Mouse (Mus musculus) left cerebral cortex, postnatal 4 days (tissue): ENCODE data around the gene Itfg2. TPM values are rescaled to one million over a fixed set of nuclear protein-coding genes. Genes with fewer than 3 reads are reported as not detected.
A peak's percentile ranks its signal among the peaks of the same experiment; 100 is the strongest.
"Not testable (repeated sequence)": the region's sequence is repeated elsewhere in the genome, so short reads cannot be mapped to it uniquely, and the experiment has no call there.

Experiments used
- DNase-seq: peaks from one replicate; pipeline ENCODE4 v3.0.0-alpha.2; 2022
- intact Hi-C: fragments of 180-260 bp; cut with DNase I; formaldehyde crosslinking; loops from one replicate; pipeline ENCODE4 v1.15.1; 2025
- total RNA-seq, 2 experiments: library from RNA; stranded (reverse); gene quantifications; 2 replicates each; pipeline ENCODE4 v1.2.3; 2021

The Itfg2 gene
- total RNA-seq, 2 experiments from 2014 or later, result 38.7 to 42.7 TPM

GRCm38 (mm10) chr6:128390683-128391082, 34.0 kb downstream of the Itfg2 start:
- no peak for DNase-seq
- intact Hi-C loops, result no loop called here

- no peak for DNase-seq
Measured at GRCm38 (mm10) chr6:128389185-128389584, 35.5 kb downstream of the Itfg2 start.

DNA sequence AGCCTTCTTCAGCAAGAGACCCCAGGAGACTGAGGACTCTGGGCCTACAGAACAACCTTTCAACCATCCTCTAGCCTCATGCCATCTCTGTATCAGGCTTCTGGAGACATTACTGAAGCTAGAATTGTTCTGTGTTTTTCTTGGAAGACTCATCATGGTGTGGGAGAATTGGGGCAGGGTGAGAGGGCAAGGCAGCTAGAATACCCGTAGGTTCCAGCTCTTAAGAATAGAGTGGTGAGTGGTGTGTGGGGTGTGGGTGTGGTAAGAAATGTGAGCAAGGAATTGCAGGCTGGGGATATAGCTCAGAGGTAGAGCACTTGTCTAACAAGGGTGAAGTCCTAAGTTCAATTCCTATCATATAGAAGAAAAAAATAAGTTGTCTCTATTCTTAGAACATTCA, 39.7 kb downstream of the Itfg2 start:
- intact Hi-C loops, result no loop called here
- DNase-seq, result no peak

More at GRCm38 (mm10) chr6:128389185-128389584, 35.5 kb downstream of the Itfg2 start:
- intact Hi-C loops, result loop anchor here (2.0 kb wide), 1 partner anchor 24 kb away; no protein-coding TSS in a partner anchor

DNA sequence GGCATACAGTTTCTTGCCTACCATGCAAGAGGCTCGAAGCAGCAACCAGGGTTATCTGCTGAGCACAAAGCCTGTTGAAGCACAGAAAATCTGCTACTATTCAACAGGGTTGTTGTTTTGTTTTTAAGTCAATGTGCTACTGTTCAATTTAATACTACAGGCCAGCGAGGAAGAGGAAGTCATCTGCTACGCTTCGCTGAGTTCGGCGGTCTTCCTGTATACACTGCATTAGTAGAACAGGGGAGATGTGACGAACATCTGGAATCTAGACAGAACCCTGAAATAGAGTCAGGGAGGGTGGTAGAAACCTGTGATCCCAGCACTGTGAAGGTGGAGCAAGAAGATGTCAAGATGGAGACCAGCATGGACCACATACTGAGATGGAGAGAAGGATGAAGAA, 41.0 kb downstream of the Itfg2 start:
- no peak for DNase-seq
- intact Hi-C loops, result no loop called here

DNA sequence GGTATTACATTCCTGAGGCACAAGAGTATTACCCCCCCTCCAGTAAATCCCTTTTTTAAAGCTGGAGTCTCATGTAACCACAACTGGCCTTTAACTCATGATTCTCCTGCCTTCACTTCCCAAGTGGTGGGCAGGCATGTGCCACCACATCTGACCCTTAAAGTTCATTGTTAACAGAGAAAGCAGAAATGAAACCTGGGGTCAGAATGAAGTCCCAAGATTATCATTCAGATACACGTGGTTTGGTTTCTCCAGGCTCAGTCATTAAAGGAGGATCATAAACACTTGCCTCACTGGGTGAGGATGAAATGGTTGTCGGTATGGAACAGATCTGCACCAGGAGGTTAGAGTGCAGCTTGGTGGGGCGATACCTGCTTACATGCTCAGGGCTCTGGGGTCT, 43.5 kb downstream of the Itfg2 start:
- intact Hi-C loops, result no loop called here
- DNase-seq, result no peak

DNA sequence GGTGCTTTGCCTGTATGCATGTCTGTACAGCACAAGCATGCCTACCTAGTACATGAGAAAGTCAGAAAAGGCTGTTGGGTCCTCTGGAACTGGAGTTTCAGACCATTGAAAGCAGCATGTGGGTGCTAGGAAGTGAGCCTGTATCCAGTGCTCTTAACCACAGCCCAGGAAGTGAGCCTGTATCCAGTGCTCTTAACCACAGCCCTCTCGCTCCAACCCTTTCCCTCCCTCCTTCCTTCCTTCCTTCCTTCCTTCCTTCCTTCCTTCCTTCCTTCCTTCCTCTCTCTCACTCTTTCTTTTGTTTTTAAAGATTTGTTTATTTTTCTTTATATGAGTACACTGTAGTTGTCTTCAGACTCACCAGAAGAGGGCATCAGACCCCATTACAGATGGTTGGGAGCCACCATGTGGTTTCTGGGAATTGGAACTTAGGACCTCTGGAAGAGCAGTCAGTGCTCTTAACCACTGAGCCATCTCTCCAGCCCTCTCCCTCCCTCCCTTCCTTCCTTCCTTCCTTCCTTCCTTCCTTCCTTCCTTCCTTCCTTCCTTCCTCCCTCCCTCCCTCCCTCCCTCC, 44.0 kb downstream of the Itfg2 start:
- intact Hi-C loops, DNase-seq: not testable (repeated sequence)

GRCm38 (mm10) chr6:128379636-128380035, 45.1 kb downstream of the Itfg2 start:
- intact Hi-C loops, result no loop called here
- DNase-seq, result no peak

DNA sequence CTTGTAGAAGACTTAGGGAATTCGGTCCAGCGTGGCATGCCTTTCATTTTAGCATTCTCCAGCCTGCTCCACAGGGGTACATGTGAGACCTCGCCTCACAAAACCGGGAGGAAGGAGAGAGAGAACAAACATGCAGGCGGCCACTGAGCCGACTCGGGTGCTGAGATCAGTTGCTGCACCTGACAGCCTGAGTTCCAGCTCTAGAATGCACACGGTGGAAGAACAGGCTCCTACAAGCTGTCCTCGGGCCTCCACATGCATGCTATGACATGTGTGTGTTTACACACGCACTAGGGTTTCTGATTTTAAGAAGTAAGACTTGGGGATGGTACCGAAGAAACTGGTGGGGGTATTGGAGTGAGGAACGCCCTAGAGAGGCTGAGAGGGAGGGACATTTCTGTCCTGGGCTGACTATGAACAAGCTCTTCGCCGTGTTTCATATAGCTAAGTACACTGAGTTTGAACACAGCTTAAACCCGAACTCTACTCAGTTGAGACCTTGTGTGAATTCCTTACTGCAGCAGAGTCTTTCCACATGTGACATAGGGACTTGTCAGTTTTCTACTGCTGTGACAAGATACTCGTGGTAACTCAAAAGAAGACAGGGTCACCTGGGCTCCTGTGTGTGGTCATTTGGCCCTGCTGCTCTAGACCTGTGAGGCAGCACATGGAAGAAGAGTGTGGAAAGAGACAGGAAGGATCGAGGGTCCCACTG, 48.2 kb downstream of the Itfg2 start:
- DNase-seq, result no peak
- intact Hi-C loops, result no loop called here

DNA sequence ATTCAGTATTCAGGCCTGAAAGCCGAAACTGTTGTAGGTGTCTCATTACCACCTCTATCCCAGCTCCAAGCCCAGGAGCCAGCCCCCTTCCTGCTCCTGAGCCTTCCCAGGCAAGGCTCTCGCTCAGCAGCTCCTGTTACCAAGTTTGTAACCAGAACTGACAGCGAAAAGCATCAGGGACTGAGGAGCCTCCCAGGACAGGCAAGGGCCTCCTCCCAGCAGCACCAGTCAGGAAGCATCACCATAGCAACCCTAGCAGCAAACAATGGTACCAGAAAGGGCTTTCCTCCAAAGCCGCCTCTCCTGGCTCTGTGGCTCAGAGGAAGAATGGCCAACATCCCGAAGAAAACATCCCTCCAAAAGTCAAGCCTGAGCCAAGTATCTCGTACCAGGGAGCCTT, 49.5 kb downstream of the Itfg2 start, which contains the start of the genes Tex52 and Gm44596:
Gene Tex52, plus strand, starts transcription at position 265 of the 400 bp plus-strand sequence.
Gene Gm44596, plus strand, starts transcription at position 312 of the 400 bp plus-strand sequence.
- no peak for DNase-seq
- intact Hi-C loops, result no loop called here

DNA sequence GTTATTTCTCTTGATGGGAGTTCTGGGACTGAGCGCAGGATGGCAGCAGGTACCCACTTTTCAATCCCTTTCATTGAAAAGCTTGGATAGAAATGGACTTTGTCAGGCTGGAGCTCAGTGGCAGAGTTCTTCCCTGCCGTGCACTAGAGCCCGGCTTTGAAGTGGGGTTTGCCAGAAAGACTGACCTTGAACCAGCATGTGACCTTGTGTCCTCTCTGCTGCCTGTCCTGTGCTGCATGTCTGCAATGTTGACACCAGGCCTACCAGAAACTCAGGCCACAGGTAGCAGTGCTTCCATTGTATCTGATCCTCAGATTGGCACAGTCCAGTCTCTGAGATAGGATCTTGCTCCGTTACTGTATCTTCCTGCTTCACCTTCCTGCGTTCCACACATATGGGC, 54.7 kb downstream of the Itfg2 start:
- no peak for DNase-seq
- intact Hi-C loops, result no loop called here

DNA sequence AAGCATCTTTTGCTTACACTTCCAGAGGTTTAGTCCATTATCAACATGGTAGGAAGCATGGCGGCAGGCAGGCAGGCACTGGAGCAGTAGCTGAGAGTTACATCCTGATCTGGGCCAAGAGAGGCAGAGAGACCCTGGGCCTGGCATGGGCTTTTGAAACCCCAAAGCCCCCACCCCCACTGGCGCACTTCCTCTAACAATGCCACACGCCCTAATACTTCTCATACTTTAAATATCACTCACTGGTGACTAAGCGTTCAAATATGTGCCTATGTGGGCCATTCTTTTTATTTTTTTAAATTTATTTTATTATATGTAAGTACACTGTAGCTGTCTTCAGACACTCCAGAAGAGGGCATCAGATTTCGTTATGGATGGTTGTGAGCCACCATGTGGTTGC, 58.3 kb downstream of the Itfg2 start:
- intact Hi-C loops, result no loop called here
- no peak for DNase-seq

DNA sequence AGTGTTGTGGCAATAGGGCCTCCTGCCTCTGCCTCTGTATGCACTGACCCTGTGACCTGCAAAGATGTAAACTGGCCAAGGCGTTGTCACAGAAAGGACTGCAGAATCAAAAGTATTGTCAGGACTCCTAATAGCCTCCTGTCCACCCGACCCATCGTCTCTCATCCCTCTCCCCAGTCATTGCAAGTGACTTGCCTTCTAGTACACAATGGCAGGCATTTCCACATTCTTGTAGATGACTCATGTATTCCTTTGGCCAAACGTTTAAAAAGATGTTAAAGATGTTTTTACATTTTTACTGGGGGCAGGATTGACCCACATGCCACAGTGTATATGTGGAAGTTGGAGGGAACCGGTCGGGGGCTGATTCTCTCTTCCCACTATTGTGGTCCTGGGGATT, 60.0 kb downstream of the Itfg2 start:
- no peak for DNase-seq
- intact Hi-C loops, result no loop called here

GRCm38 (mm10) chr6:128363007-128363825, 61.5 kb downstream of the Itfg2 start:
- intact Hi-C loops, result no loop called here
- DNase-seq, result peak; percentile 45

DNA sequence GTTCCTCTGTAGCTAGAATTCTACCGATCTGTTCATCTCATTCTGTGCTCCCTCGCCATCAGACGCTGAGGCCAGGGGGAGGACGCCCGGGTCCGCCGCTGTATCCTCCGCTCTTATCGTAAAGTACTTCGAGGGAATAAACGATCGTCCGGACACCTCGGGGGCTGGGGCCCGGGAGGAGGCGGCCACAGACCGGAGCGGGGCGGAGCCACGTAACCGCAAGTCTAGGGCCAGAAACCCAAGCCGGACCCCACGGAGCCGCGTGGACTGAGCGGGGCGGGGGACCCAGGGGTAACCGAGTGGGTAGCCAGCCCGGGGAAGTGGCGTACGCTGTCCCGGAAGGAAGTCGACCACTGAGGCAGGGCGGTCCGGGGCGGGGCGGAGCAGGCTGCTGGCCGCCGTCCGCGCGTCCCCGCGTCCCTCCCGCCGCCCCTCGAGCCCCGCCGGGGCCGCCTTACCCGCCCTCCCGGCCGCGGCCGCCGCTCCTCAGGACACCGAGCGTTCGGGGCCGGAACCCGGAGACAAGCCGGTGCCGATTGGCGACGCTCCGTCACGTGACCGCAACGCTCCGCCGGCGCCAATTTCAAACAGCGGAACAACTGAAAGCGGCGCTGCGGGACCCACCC, 62.2 kb downstream of the Itfg2 start, which contains the start of the genes Rhno1 and Foxm1:
Gene Rhno1, minus strand, starts transcription at position 531 of the 626 bp plus-strand sequence.
Gene Foxm1, plus strand, starts transcription at position 587 of the 626 bp plus-strand sequence.
- intact Hi-C loops, result no loop called here
- peak; percentile 91 for DNase-seq

GRCm38 (mm10) chr6:128361901-128362300, 62.8 kb downstream of the Itfg2 start:
- intact Hi-C loops, result no loop called here
- no peak for DNase-seq

Other genes starting within 250 kb of the Itfg2 start
- 1 to 10 TPM; 1.2 to 1.6 TPM for gene Tead4, start 124.1 kb downstream of the Itfg2 start, total RNA-seq
- gene Tulp3, start 69.1 kb downstream of the Itfg2 start, total RNA-seq, result 10 to 100 TPM; 21.8 to 24.7 TPM
- 10 to 100 TPM; 35.5 to 36.8 TPM for gene Rhno1, start 62.0 kb downstream of the Itfg2 start, total RNA-seq
- gene Foxm1, start 62.0 kb downstream of the Itfg2 start, total RNA-seq, result 10 to 100 TPM in 1 of 2 experiments, 1 to 10 TPM in 1; 8.7 to 11.2 TPM
- gene Tex52, start 49.5 kb downstream of the Itfg2 start, total RNA-seq, result under 1 TPM; 0.32 to 0.46 TPM
- not detected for gene Gm44596, start 49.4 kb downstream of the Itfg2 start, total RNA-seq
- 1 to 10 TPM; 3.7 to 4.1 TPM for gene Nrip2, start 25.6 kb downstream of the Itfg2 start, total RNA-seq
- gene Fkbp4, start 13.7 kb upstream of the Itfg2 start, total RNA-seq, result 100 to 1,000 TPM; 176 to 180 TPM
- gene Pzp, start 101.8 kb upstream of the Itfg2 start, total RNA-seq, result under 1 TPM; 0.12 TPM
- 1 to 10 TPM; 7.8 to 8.7 TPM for gene A2ml1, start 156.7 kb upstream of the Itfg2 start, total RNA-seq
- gene Klrb1a, start 198.6 kb upstream of the Itfg2 start, total RNA-seq, result not detected
- not detected for gene Clec2h, start 237.5 kb upstream of the Itfg2 start, total RNA-seq